Mouse (Mus musculus) thymus, postnatal 14 days (tissue): ENCODE measurements around the gene Prps1l3.

Experiments used
- DNase-seq: peaks from one replicate; pipeline ENCODE4 v3.0.0; 2021

Gene Prps1l3

DNA sequence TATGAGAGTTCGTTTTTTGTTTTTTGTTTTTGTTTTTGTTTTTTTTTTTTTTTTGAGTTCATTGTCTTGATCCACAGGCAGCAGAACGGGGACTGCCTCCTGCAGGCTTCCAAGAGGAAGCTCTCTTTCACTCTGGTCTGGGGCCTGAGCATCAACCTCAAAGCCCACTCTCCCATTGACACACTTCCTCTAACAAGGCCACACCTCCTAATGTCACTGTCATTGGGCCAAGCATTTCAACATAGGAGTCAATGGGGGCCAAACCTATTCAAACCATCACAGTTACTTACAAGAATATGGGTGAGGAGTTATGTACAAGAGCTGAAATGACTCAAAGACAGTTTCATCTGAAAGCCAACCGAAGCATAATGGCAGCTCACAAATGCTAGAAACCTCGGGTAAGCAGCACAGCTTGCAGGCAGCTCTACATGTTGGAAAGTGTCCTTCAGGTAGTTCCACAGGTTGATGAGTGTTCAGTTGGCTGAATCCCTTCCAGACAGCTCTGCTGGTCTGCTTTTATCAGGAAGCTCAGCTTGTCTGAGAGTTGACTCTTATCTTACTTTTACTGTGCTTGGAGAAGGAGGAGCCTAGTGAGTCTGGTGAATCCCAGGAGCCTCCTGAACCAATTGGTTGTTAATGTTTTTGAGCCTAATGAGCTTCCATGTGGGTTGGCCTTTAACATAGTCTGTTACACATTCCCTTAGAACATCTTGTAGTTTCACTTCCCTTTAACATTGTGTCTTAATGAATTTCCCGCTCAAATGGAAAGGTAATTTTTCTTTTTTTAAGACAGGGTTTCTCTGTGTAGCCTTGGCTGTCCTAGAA is 13.7 kb downstream of the Prps1l3 start:
- no peak for DNase-seq

DNA sequence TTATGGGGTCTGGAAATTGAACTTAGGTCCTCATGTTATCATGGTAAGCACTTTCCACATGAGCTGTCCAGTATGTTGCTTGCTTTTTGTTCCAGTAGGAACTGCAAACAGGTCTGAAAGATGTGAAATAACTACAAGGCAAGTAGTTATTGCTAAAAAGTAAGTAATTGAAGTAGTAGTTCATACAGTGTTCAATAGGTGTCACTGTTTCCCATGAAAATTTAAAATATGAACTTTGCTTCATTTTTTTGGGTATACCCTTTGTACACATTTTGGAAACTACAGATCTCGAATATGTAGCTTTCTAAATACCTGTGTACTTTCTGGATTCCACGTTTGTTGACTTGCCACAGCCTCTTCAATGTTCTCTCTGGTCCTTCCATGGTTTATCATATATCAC is 28.4 kb downstream of the Prps1l3 start:
- DNase-seq = no peak

DNA sequence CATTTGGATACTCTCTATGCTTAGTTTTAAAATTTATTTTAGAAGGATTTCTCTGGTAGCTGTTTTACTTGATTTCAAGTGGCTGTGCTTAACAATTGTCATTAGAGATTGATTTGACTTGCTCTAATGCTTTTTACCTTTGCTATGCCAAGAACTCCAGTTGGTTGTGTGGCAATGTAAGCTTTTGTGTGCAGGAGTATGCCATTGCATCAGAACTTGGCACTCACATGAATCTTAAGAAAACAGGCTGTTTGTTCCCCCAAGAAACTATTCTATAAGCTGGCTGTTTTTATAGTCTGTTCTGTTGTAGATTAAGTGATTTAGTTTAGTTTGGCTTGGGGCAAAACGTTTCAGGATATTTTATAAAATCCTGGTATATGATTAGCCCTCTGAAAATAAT is 45.2 kb downstream of the Prps1l3 start:
- DNase-seq = no peak

DNA sequence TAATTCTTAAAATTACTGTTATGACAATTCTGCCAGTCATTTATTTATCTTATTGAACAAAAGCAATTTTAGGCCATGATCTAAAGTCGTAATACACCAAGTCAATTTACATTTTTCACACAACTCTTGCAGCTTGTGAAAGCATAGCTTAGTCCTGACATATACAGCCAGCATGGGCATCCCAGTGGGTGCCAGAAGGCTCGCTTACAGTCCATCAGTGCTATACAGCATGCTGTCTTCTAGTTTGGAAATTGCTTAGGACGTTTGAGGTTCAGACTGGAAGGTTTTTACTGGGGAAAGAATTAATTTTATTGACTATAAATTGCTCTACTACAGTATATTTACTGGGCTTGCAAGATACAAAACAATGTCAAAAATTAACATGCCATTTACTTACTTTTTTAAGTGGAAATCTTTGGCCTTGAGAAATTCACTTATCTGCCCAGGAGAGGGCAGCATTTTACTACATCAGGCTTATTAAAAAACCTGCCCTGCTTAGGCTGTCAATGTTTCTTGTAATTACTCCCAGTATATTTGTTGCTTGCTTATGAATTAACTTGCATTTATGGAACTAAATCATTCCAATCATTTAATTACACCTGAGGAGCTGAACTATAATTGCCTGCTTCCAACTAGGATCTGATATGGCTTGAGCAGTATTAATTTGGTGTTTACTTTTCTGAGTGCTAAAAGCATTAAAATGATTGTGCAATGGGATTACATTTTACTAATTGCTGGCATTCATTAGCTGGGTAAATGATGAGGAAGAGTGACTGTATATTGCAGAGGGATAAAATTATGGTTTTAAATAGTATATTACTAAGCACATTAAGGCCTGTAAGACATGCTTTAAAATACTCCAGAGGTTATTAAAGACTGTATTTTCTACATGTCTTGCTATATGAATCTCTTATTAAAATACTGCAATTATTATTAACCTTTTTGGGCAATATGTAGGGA is 51.2 kb downstream of the Prps1l3 start:
- DNase-seq = no peak

DNA sequence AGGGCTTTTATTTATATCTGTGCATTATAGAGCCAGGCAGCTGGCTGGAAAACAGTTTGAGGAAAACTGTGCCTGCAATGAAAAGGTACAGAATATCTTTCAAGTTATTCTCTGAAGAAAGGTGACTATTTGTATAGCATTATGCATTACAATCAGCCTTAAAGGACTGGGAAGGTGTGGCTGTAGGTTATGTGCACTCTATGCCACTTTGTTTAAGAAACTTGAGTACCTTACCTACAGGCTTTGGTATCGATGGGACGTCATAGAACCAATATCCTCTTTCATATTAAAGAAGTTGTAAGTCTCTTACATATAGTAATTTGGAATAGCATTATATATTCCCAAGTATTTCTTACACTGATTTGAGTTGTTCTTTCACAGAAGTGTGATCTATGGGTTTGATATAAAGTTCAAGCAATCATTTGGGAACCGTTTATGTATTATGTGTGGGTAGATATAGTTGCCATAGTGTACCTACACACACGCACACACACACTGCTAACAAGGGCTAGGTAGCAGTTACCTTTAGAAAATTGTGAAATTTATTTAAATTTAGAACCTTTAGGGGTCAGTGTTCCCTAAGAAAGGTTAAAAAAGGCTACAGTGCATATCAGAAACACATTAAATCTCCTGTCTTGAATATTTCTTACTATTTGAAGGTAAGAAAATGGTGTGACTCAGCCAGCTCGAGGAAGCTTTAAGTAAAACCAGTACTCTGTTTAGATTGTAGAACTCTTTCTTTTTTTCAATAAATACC is 55.3 kb downstream of the Prps1l3 start:
- no peak for DNase-seq
